Mouse (Mus musculus): ENCODE data around the gene Cck.
"Not testable (repeated sequence)": the region's sequence is repeated elsewhere in the genome, so short reads cannot be mapped to it uniquely, and the experiment has no call there.

Cck gene

DNA sequence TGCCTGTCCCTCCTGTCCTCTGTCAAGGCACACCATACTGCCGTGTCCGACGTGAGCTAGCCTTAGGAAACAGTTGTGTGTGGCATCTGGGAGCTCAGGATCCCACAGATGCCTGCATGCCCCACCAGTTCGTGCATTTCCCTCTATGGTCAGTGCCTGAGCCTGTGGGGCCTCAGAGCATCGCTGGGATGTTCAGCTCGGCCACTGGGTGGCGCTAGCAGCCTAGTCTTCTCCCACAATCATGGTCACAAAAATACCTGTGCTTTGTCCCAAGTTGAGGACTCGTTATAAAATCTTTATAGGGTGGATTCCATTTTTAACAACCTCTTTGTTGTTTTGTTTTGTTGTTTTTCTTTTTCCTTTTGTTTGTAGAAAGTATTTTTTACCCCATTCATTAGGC, 37.0 kb downstream of the Cck start:
- DNase-seq: peak; percentile 20 to 70

DNA sequence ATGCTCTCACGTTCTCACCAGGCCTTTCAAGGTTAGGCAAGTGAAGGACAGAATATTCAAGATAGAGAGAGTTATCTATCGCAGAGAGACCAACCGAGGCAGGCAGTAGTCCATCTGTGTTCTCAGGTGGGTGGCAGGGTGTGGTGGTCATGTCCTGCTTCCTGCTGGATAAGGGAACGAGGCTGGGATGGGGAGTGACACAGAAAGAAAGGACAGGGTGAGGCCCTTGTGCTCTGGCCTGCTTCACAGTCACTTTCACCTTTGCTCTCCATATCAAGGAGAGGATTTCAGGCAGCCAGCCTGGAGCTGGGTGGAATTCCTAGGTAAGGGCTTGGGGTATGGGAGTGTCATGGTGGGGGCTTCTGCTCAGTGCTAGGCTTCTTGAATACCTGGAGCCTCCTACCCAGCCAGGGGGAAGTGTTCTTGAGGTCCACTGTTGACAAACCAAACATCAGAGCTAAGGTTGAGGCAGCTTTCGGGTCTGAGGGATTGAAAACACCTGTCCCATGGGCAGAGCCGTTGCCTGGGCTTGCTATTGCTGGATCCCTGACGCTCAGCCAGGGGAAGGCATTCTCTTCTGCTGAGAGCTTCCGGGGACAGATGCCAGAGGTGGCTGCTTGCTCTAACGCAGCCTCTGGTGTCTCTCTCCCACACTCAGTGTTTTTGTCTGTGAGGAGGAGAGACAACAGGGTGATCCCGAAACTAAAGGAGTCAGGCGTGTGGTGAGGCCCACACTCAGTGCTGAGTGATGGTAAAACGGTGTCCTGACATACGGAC, 38.6 kb downstream of the Cck start:
- DNase-seq: no peak

DNA sequence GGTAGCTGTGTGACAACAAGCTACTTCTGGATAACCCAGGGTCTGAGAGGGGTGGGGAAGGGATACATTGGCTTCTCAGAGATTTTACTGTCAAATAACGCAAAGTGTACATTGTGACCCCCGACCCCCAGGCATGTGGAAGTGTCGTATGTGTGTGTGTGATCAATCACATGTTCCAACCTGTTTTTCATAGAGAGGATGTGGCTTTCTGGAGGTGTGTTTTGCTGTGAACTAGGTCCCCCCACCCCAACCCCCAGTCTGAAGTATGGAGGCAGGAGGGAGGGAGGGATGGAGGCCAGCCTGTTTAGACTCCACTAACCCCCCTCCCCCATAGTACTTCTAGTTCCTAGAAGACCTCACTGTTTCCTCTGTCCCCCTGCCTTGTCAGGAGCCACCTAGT, 40.6 kb downstream of the Cck start:
- no peak for DNase-seq

DNA sequence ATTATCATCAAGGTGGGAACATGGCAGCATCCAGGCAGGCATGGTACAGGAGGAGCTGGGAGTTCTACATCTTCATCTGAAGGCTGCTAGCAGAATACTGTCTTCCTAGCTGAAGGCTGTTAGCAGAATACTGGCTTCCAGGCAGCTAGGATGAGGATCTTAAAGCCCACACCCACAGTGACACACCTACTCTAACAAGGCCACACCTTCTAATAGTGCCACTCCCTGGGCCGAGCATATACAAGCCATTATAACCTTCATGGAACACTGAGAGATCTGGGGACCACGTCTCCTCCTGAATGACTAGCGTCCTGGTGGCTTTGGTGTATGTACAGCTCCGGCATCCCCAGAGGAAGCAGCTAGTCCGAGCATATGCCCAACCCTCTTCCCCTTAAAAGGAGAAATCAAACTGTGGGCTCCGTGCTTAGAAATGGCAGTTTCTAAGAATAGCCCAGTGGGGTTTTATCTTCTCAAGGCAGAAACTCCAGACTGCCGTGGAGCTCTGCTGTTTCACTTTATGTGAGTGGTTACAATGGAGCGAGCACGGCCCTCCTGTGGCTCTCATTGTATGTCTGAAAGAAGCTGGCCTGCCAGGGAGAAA, 43.1 kb downstream of the Cck start:
- not testable (repeated sequence) for DNase-seq

DNA sequence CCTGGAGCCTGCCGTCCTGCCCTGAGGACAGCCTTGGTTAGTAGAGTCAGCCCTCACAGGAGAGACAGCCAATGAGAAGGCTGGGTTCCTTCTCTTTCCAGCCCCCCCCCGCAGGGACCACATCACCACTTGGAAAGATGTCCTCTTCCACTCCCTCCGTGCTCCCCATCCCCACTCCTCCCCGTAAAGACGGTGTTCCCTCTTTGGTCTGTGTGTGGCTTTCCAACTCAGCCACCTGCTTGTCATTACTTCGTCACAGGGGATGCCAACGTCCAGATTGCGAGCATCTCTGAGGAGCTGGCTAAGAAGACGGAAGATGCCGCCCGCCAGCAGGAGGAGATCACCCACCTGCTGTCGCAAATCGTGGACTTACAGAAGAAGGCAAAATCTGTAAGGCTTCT, 49.1 kb downstream of the Cck start:
- DNase-seq: no peak

DNA sequence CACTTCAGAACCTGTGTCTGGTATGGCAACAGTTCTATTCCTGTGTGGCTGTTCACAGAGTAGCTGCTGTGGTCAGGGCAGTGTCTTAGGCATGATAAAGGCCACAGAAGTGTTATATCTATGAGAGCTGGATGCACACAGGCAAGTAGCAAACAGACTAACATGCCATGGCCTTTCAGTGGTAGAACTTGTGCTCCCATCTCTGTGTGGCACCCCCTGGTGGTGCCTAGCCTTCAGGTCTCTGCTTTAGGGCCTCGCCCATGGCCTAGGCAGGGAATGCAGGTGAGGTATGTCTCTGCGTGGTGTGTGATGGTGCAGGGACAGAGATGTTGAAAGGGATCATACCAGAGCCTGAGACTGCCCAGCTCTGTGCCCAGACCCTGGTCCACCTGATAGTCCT, 50.1 kb downstream of the Cck start:
- peak in 1 of 2 experiments; percentile 75 for DNase-seq

DNA sequence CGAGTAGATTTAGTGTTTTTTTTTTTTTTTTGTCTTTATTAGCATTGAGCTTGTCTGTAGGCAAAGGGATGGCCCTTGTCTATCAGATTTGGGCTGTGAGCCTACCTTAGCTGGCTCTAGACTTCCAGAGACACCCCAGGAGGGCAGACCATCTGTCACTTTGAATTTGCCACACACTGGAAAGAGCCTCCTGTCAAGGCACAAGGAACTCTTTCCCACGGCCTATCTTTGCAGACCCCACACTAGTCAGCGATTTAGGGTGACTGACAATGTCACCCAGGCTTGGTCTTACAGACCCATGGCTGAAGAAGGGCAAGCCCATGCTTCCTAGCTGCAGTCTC, 51.2 kb downstream of the Cck start:
- DNase-seq: no peak

DNA sequence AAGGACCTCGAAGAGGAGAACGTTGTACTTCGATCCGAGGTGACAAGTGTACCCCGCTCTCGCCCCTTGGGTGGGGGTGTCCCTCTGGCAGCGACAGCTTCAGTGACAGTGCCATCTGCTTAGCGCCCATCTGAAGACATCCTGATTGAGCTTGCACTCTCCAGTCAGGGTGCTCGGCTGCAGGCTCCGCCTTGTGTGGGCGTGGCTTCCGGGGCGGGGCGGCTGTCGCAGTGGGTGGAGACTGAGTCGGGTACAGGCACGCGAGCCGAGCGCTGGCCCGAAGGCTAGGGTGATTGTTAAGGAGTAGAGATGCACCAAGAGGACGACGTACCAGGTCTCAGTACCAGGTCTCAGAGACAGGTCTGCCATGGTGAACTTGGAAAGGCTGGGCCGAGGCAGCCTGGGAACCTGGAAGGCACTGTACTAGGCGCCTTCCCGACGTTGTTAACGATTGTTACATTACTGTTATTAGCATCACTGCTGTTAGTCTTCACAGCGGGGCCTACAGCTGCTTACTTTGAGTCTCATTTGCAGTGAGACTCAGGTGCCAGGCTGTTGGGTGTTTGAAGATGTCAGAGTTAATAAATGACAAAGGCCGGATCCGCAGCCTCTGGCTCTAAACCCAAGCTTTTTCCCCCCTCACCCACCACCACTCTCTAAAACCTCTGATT, 51.7 kb downstream of the Cck start:
- DNase-seq: peak in 1 of 2 experiments; percentile 59

DNA sequence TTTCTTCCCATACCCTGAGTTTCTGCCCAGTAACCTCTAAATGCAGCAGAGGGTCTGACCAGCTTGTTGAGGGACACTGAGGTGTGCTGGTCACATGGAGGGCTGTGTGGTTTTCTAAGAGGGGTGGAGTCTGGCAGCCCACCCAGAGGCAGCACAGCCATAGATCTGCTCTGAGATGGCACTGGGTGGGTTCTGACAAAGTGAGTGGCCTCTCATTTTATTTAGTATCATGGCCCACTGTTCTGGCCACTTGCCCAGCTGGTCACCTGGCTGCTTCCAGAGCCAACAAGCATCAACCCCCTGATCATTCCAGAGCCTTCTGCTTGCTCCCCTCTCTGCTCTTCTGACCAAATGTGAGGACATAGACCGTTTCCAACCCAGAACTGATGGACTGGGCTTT, 53.3 kb downstream of the Cck start:
- DNase-seq: no peak

All from kidney, postnatal 36 days (tissue).